Mouse (Mus musculus) spleen, postnatal 4 days (tissue): ENCODE results near the gene Zkscan17.
A peak's percentile ranks its signal among the peaks of the same experiment; 100 is the strongest.
"Not testable (repeated sequence)": the region's sequence is repeated elsewhere in the genome, so short reads cannot be mapped to it uniquely, and the experiment has no call there.

Experiments used
- DNase-seq, 2 experiments: peaks; one replicate each; pipeline ENCODE4 v3.0.0; 2022; ENCODE audit warnings: low spot score in 2 of 2

The Zkscan17 gene

DNA sequence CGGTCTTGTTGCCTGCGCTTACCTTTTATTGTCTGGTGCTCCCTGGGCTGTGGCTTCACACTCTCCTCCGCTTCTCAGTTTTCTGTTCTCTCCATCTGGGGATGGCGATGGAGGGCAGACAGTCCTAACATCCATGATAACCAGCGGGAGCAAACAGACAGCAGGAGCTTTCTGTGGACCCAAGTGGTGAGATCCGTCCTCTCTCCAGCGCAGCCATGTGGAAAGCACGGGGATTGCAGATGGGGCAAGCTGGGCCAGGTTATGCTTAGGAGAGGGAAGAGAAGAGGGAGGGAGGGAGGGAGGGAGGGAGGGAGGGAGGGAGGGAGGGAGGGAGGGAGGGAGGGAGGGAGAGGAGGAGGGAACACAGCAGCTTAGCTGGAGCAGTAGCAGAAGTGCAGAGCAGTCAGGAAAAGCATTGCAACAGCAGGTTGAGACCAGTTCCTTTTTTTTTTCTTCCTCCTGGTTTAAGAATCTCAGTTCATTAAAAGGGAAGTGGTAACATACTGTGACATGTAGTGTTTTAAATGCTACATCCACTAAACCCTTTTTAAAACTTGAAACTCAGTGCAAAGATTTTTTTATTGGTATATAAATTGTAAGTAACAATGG, at the start of gene Zkscan17:
Zkscan17 (minus strand) TSS at position 280 of the 609 bp plus-strand sequence.
- DNase-seq, result peak in 1 of 2 experiments; percentile 66

DNA sequence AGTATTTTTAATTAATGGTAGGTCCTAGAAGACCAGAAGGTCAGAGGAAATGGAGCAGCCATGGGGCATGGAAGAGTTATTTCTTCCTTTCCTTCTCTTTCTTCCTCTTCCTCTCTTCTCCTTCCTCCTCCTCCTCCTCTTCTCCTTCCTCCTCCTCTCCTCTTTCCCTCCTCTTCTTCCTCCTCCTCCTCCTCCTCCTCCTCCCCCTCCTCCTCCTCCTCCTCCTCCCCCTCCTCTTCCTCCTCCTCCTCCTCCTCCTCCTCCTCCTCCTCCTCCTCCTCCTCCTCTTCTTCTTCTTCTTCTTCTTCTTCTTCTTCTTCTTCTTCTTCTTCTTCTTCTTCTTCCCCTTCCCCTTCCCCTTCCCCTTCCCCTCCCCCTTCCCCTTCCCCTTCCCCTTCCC, 49.6 kb upstream of the Zkscan17 start, which contains the start of gene Olfr222:
Olfr222 (minus strand) TSS at position 101 of the 400 bp plus-strand sequence.
- not testable (repeated sequence) for DNase-seq

DNA sequence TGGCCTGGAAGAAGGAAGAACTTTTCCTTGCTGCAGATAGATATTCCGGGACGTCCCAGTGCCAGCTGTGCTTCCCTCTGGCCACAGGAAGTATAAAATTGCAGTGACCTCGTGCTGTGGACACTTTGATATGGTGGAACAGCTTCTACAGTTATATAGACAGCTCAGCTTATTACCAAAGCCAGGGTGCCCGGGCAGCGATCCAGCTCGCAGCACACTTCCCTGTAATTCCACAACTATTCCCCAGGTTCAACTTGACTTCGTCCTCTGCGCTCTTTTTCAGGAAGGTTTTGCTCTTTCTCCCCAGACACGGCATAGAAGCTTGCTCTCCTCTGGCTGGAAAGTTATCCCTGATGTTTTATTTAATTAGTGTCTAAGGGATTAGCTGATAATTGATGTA, 49.2 kb upstream of the Zkscan17 start:
- DNase-seq, result no peak

DNA sequence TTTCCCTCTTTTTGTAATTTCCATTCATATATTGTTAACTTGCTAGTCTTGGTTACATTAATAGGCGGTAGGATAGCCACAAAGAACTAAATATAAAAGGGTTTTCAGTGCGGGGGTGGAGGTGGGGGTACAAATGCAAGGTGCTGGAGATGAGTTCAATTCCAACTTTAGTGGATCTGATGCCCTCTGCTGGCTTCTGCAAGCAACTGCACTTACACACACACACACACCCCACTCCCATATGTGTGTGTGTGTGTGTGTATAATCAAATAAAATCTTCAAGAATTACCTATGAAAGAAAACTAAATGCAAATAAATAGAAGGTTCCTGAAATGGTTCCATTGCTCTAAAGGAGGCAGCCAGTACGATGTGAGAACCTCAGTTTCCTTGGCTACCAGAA, 42.8 kb upstream of the Zkscan17 start:
- no peak for DNase-seq

DNA sequence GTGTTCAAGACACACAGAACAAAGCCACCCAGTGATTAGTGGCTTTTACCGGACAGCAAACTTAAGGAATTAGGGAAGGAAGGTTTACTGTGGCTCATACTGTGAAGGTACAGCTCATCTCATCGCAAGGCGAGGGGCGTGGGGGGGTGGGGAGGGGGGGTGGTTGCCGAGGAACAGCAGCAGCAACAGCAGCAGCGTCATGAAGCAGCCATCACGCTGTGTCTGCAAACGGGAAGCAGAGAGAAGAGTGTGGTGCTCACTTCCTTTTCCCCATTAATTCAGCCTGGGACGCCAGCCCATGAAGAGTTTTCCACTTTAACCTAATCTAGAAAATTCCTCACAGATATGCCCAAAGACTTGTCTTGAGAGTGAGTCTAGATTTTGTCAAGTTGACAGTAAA, 36.3 kb upstream of the Zkscan17 start:
- no peak for DNase-seq

DNA sequence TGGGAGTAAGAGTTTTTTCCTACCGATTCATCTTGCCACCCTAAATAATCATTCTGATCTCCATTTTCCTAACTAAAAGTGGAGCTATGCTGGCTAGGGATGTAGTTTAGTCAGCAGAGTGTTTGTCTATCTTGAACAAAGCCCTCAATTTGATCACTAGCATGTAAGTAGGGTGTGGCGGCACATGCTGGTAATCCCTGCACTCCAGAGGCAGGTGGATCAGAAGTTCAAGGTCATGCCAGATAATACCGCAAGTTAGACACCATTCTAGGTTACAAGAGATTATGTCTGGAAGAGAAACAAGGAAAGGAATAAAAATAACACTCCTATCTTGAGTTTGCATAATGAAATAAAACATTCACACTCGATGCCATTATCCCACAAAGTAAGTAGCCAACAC, 35.8 kb upstream of the Zkscan17 start:
- DNase-seq, result no peak

DNA sequence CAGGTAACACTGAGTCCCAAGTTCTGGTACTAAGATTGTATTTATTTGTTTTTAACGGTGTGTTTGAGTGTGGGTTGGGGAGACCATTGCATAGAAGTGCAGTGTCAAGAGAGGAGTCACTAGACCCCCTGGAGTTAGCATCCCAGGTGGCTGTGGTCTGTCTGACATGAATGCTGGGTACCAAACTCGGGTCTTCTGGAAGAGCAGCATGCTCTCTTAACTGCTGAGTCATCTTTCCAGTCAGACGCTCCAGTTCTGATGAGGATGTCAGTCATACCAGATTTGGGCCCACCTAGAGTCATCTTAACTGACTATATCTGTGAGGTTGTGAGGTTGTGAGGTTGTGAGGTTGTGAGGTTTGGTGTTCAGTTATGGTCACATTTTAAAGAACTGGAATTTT, 34.4 kb upstream of the Zkscan17 start:
- DNase-seq, result no peak

DNA sequence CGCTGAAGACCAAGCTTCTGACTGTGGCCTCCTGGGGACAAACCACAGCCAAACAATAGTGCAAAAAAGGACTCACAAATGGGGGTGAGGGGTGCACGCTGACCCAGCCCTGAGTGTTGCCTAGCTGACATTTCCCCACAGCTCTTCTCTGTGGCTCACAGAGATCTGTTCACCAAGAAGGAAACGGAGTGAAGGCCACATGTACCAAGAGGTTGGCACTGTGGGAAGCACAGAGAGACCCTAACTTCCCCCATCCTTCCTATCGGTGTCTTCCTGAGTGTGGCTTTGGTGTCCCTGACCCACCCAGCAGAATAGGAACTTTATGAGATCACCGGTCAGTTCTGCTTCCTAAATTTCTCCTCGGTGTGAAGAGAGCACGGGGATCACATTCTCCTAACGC, 28.0 kb upstream of the Zkscan17 start:
- no peak for DNase-seq

DNA sequence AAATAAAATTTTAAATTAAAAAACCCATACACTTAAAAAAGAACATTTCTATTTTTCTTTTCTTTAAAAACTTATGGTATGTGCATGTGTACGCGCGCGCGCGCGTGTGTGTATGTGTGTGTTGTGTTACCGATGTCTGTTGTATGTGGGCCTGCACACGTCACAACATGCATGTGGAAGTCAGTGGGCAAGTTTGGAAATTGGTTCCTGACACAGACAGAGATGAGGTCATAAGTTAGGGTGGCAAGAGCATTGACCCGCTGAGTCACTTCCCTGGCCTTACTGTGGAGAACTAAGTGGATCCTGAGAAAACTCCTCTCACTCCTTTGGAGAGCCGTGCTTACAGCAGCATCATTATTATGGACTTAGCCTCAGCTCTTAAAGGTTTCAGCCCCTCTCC, 27.6 kb upstream of the Zkscan17 start:
- DNase-seq, result no peak

DNA sequence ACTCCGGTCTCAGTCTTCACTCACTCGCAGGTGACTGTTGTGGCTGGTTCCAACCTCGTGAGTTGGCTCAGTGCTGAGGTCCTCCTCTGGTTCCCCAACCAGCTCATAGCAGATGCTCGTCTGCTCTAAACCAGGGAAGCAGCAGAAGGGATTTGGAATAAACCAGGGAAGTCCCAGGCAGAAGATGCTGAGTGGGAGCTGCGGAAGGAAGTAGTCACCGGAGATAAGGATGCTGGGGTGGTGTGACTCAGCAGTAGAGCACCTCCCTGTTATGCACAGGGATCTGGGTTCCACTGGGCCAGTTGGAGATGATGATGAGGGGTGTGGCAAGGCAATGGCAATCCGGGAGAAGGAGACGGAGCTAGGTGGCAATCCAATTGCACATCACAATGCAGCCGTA, 17.5 kb upstream of the Zkscan17 start:
- no peak for DNase-seq

DNA sequence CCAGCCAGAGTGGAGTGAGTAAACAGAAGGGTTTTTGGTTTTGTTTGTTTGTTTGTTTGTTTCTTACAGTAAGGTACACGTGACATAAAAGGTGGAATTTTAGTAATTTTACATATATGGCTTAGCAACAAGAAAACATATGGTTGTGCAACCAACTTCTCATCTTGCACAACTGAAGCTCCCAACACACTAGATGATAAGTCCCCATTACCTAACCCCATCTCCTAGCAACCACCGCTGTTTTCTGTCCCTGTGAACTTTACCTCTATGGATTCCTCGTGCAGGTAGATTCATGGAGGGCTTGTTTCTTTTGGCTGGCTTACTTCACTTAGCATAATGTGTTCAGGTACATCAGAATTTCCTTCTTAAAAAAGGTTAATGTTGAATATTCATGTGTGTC, 16.8 kb upstream of the Zkscan17 start:
- DNase-seq, result no peak

DNA sequence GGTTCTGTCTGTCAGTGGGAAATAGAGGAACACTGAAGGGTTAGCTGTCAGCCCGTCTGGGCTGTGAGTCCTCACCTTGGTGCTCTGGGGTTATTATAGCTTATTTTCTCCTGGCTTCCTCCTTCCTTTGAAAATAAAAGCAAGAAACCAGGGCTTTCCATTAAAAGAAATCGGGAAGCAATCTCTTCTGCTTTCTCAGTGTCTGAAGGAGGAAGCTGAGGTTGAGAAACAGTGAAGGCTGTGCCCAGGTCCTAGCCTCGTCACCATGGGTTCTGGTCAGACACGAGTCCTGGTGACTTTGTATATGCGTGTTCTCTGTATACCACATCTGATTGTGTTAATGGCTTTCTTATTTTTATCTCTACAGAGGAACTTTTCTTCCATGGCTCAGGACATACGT, 15.9 kb upstream of the Zkscan17 start:
- DNase-seq, result no peak

DNA sequence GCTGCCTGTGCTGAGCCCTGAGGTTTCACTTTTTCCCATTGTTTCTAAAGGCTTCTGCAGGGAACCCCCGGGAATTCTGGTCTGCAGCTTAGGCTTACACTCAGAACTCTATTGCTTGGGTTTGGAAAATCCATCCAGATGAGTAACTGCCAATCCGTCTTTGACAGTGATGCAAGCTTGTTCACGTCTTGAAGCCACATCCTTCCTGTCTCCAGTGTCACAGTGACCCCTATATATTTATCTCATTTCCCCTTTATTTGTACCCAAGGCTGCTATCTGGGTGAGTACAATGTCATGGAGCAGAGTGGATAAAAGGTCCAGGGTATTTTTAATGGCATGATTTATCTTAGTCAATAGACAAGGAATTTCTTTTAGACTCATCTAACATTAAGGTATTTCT, 14.8 kb upstream of the Zkscan17 start, which contains the start of gene Nlrp3:
Nlrp3 (plus strand) TSS at position 245 of the 400 bp plus-strand sequence.
- no peak for DNase-seq

DNA sequence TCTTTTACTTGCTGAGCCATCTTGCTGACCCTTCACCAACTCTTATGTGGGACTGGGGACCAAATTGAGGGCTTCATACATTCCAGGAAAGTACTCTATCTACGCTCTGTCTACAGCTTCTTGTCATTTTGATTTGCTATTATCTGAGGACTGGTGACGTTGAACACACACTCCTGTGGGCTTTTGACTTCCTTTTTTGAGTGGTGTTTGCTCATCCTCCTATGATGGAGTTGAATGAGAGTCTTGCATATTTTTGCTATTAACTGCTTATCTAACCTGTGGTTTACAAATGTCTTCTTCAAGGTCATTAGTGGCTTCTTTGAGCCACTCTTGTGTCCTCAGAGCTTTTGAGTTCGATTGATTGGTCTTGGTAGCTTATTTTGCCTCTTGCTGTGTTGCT, 13.6 kb upstream of the Zkscan17 start:
- no peak for DNase-seq

DNA sequence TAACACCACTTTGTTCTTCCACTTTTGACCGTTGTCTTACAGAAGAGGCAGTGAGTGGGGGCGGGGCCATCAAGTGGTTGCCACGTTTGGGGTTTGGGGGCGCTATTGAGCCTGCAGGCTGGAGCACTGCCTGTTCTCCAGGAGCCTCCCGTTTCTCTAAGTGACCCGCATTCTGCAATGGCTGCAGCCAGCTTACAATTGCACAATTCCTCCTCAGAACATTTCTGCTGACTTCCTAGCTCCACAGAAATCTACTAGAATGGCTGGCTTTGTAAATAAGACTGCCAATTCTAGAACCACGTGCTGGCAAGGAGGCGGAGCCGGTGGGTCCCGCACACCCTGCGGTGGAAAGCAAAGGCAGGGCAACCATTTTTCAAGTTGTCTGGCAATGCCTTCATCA, 11.8 kb upstream of the Zkscan17 start:
- peak; percentile 45 to 69 for DNase-seq

DNA sequence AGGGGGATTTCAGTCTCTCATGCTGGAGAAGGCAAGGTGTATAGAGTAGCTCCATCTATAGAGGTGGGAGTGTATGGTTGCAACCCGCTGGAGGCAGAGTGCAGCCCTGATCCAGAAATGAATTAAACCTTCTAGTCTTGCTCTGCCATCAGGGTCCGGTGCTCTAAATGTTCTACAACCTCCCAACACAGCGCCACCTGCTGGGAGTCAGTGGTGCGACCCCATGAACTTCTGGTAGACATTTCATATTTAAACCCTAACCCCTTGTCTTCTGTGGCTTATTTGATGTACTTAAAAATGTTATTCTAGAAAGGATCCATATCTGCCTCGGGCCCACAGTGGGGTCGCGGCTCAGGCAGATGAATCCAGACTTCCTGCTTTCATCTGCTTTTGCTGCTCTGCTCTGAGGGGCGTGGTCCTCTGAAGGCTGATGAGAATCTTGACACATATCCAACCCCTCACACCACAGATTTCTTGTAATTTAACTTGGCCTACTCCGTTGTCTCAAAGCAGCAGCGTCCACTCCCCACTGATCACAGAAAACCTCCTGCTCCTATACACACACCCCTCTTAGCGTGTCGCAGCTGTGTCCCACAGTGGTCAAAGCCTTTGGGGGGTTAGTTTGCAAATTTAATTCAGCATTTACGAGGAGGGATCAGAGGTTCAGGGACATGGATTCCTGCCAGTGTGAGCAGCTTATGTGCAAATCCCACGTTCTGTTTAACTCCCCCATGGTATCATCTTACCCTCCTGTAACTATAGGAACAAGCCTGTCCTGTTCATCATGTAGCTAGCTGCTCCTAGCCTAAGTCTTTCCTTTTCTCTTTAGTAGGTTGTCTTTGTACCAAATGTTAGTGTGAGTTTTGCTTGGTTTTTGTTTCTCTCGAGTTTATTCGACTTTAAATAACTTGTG, 10.9 kb upstream of the Zkscan17 start:
- DNase-seq, result peak; percentile 44 to 82

DNA sequence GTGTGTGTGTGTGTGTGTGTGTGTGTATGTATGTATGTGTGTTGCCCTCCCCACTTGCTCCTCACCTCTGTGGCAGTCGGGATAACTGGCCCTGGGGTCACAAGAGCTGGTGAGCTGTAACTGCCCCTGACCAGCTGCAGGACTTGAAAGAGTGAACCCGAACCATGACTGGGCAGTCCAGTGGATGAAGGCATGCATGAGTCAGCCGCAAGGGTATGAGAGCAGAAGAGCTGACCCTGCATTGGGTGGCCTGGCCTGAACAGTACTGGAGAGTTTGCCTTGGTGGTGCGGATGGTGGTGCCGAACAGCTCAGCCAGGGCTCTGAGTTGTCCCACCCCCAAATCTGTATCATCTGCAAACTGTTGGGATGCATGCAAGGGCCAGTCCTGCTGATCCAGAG, 5.0 kb upstream of the Zkscan17 start:
- no peak for DNase-seq

DNA sequence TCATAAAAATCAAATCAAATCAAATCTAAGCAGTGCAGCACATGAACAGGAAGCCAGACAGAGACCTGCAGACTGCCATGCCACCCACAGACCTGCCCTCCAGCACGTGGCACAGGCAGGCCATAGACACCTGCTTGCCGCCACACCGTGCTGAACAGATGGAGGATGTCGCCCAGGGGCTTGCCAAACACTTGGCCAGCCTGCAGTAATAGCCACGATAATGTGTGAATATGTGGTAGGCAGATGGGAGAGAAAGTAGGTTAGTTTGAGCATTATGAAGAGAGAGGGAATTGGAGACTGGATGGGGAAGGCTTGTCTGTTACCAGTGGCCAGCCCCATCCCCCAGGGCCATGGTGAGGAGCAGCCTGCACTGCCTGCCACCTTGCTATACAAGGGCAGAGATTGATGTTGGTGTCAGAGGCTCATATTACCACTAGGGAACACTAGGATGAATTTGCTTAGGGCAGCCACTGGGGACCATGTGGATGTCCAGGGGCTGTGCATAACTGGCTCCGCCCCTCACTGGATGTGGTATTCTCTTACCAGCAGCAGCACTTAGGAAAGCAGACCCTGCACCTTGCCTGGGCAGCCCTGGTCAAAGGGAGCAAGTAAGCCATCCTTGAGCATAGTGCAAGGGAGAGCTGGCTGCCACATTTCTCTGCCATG, 4.5 kb upstream of the Zkscan17 start:
- no peak for DNase-seq

DNA sequence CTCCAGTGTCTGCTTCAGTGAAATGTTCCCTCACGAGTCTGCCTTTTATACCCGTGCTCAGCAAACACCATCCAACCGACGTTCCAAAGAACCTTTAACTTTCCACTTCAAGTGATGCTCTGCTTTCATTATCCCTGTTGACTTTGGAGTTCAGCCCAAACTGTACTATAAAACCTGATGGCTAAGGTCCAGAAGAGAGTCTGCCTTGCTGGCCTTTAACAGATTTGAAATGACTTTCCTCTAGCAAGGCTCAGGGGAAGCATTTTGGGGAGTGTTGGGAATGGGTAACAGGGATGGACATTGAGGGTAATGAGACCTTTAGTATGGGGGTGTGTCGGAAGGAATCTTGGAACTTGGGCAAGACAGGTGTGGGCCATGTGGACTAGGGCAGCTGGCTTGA, 3.7 kb upstream of the Zkscan17 start:
- no peak for DNase-seq

DNA sequence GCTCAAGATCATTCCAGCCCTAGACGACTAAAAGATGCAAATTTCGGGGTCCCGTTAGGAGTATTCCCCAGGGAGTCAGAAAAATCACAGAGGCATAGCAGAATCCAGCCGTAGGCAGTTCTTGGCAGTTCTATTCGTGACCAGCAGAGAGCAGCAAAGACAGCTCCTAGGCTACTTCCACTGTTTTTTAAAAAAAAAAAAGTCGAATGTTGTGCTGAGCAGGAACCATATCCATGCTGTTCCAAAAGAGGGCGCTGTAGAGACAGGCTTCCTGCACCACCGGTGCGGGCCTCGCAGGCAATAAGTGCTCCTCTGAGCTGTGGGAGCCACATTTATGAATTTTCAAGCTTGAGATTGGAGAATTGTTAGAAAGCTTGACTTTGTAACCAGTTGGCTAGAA, 1.3 kb downstream of the Zkscan17 start:
- peak; percentile 70 to 81 for DNase-seq

DNA sequence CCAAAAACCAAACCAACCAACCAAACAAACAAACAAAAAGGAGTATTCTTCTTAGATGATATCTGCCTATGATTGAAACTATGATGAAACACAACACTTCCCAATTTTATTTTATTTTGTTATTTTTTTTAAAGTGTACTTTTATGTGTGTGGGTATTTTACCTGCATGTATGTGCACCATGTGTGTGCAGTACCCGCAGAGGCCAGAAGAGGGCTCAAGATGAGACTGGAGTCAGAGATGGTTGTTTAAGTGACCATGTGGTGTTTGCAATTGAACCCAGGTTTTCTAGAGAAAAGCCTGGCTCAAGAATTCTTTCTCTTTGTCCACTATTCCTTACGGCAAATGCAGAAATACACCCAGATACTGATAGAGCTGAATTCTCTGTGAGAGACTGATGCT, 2.4 kb downstream of the Zkscan17 start:
- DNase-seq, result no peak

DNA sequence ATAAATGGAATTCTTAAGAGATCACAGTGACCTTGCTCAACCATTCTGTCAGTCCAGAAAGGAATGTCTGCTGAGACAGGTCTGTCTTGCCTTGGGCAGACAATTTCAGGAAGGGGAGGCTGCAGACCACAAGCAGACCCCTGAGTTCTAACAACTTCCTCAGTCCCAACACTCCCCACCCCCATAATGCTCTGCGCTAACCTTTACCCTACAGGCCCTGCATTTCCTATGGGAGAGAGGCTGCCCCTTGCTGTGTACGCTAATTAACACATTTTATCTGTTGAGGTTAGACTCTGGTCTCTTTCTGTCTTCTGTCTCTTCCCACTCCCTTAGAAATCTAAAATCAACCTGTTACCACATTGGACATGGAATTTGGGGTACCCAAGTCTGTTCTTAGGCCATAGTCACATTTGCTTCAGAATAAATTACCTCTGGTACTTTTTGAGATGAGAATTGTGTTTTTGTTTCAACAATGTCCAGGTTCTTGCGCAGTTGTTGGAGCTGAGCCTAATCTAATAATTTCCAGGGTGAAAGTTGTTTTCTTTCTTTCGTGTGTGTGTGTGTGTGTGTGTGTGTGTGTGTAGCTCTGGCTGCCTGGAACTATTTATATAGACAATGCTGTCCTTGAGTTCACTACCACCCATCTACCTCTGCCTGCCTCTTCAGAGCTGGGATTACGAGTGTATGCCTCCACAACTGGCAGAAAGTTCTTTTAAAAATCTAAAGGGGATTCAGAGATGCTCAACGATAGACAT, 6.6 kb downstream of the Zkscan17 start:
- no peak for DNase-seq
